Mouse (Mus musculus) CH12.LX (cell line): ENCODE results near the gene Tanc1. TPM values are rescaled to one million over a fixed set of nuclear protein-coding genes. Genes with fewer than 3 reads are reported as not detected.

ENCODE experiments used
- DNase-seq: peaks from one replicate; pipeline ENCODE4 v3.0.0-alpha.2; 2013; ENCODE audit errors: extremely low read depth
- H3K27ac ChIP-seq: 2 replicates; pipeline ENCODE4 v1.5.1; 2012; ENCODE audit warnings: low read depth, mild to moderate bottlenecking, control low read depth, moderate library complexity; ENCODE audit not compliant: insufficient read depth
- H3K27me3 ChIP-seq: replicated peaks from 2 replicates; pipeline ENCODE3; 2012; ENCODE audit warnings: inconsistent platforms
- H3K36me3 ChIP-seq, 2 experiments: replicated peaks in 1 of 2; 2 replicates each; pipeline versions ENCODE3 to v1.6.1; 2012; ENCODE audit warnings: inconsistent platforms in 1 of 2, low read length in 1 of 2, mild to moderate bottlenecking in 1 of 2, mixed read lengths in 1 of 2, moderate library complexity in 1 of 2; ENCODE audit not compliant: control insufficient read depth in 1 of 2, insufficient read depth in 1 of 2
- H3K4me1 ChIP-seq, 2 experiments: 2 replicates each; pipeline ENCODE4 v1.6.1; 2012; ENCODE audit warnings: inconsistent platforms in 1 of 2, moderate library complexity in 1 of 2; ENCODE audit not compliant: insufficient read depth in 2 of 2, control insufficient read depth in 1 of 2
- H3K4me2 ChIP-seq: 2 replicates; pipeline ENCODE4 v1.6.1; 2012; ENCODE audit warnings: low read depth, mild to moderate bottlenecking, control low read depth; ENCODE audit not compliant: poor library complexity, insufficient read depth, severe bottlenecking
- H3K4me3 ChIP-seq, 3 experiments: fragments of 150-350 bp in 1 of 3; sonication (generic) in 1 of 3; replicated peaks in 1 of 3; 2 replicates each; pipeline versions ENCODE3 to v1.5.1; 2011 to 2012; ENCODE audit warnings: low read depth in 2 of 3, low read length in 2 of 3, mild to moderate bottlenecking in 2 of 3, moderate library complexity in 2 of 3, control low read depth in 1 of 3, improper control_type of control experiment in 1 of 3, inconsistent platforms in 1 of 3, mixed read lengths in 1 of 3; ENCODE audit not compliant: poor library complexity in 1 of 3
- H3K79me2 ChIP-seq: replicated peaks from 2 replicates; pipeline ENCODE4 v1.6.1; 2012; ENCODE audit warnings: mild to moderate bottlenecking, moderate library complexity; ENCODE audit not compliant: control insufficient read depth, poor library complexity, insufficient read depth, severe bottlenecking; ENCODE audit errors: extremely low read depth
- H3K9ac ChIP-seq: 2 replicates; pipeline ENCODE4 v1.6.1; 2012; ENCODE audit warnings: low read depth, mild to moderate bottlenecking, control low read depth, moderate library complexity; ENCODE audit not compliant: insufficient read depth
- H3K9me3 ChIP-seq: replicated peaks from 2 replicates; pipeline ENCODE3; 2012; ENCODE audit warnings: low read length, inconsistent platforms, mixed read lengths
- BHLHE40 ChIP-seq: IDR thresholded peaks from 2 replicates; pipeline ENCODE4 v1.6.1; 2011; ENCODE audit warnings: mild to moderate bottlenecking, low read depth, low read length, improper control_type of control experiment
- CTCF ChIP-seq, 2 experiments: IDR thresholded peaks in 1 of 2; conservative IDR thresholded peaks in 1 of 2; 2 replicates each; pipeline ENCODE4 v1.5.1; 2011 to 2012; ENCODE audit warnings: low read depth in 2 of 2, low read length in 2 of 2, improper control_type of control experiment in 1 of 2, inconsistent platforms in 1 of 2, mild to moderate bottlenecking in 1 of 2, moderate library complexity in 1 of 2
- ELF1 ChIP-seq: IDR thresholded peaks from 2 replicates; pipeline ENCODE4 v1.6.1; 2014; ENCODE audit warnings: low read depth, mild to moderate bottlenecking, inconsistent platforms, low read length, improper control_type of control experiment
- ETS1 ChIP-seq: conservative IDR thresholded peaks from 2 replicates; pipeline ENCODE4 v1.6.1; 2012; ENCODE audit warnings: low read depth, mild to moderate bottlenecking, inconsistent platforms, low read length, improper control_type of control experiment, moderate library complexity
- GABPA ChIP-seq: IDR thresholded peaks from 2 replicates; pipeline ENCODE4 v1.6.1; 2012; ENCODE audit warnings: low read depth, low read length, improper control_type of control experiment, inconsistent platforms; ENCODE audit not compliant: insufficient replicate concordance
- KAT2A ChIP-seq: IDR thresholded peaks from 2 replicates; pipeline ENCODE4 v1.6.1; 2012; ENCODE audit warnings: low read length, improper control_type of control experiment, inconsistent platforms; ENCODE audit not compliant: insufficient replicate concordance
- MEF2A ChIP-seq: IDR thresholded peaks from 2 replicates; pipeline ENCODE4 v1.6.1; 2014; ENCODE audit warnings: low read depth, mild to moderate bottlenecking, inconsistent platforms, low read length, improper control_type of control experiment, borderline replicate concordance
- MXI1 ChIP-seq: IDR thresholded peaks from 2 replicates; pipeline ENCODE4 v1.6.1; 2011; ENCODE audit warnings: mild to moderate bottlenecking, low read depth, low read length, improper control_type of control experiment
- NRF1 ChIP-seq: IDR thresholded peaks from 2 replicates; pipeline ENCODE4 v1.6.1; 2014; ENCODE audit warnings: low read depth, mild to moderate bottlenecking, inconsistent platforms, low read length, improper control_type of control experiment, moderate library complexity
- PAX5 ChIP-seq: IDR thresholded peaks from 2 replicates; pipeline ENCODE4 v1.6.1; 2012; ENCODE audit warnings: low read length, inconsistent platforms, mixed read lengths
- UBTF ChIP-seq: IDR thresholded peaks from 2 replicates; pipeline ENCODE4 v1.6.1; 2012; ENCODE audit warnings: low read depth, mild to moderate bottlenecking, inconsistent platforms, low read length, improper control_type of control experiment, moderate library complexity
- USF2 ChIP-seq: conservative IDR thresholded peaks from 2 replicates; pipeline ENCODE4 v1.6.1; 2011; ENCODE audit warnings: low read depth, low read length, improper control_type of control experiment
- ZKSCAN1 ChIP-seq: IDR thresholded peaks from 2 replicates; pipeline ENCODE4 v1.6.1; 2012; ENCODE audit warnings: low read depth, inconsistent platforms, low read length, improper control_type of control experiment, borderline replicate concordance
- ZMIZ1 ChIP-seq: IDR thresholded peaks from 2 replicates; pipeline ENCODE4 v1.6.1; 2012; ENCODE audit warnings: low read depth, mild to moderate bottlenecking, inconsistent platforms, low read length, improper control_type of control experiment
- ZNF384 ChIP-seq: IDR thresholded peaks from 2 replicates; pipeline ENCODE4 v1.6.1; 2012; ENCODE audit warnings: low read depth, low read length, improper control_type of control experiment, inconsistent platforms
- dilution Hi-C: fragments of 300-500 bp; cut with MboI; formaldehyde crosslinking; loops from 2 replicates; pipeline ENCODE4 v1.14.3; 2020; ENCODE audit warnings: low sequenced_read_pairs; ENCODE audit not compliant: extremely low pct_unique_long_range_greater_than_20kb, extremely low pct_ligation_motif_present
- in situ Hi-C: fragments of 300-500 bp; cut with MboI; formaldehyde crosslinking; loops from 3 replicates; pipeline ENCODE4 v1.14.3; 2019; ENCODE audit warnings: low sequenced_read_pairs, low pct_ligation_motif_present, low pct_unique_long_range_greater_than_20kb, mixed read lengths
- polyA plus RNA-seq: library from polyadenylated mRNA; unstranded; fragments of >175 nt; gene quantifications from 2 replicates; pipeline ENCODE4 v1.2.1, GENCODE M21; 2012; ENCODE audit warnings: low read depth; ENCODE audit not compliant: insufficient read length
- total RNA-seq, 2 experiments: library from RNA; depleted of rRNA; stranded (reverse); fragments of 300-350 nt in 1 of 2; fragments of >200 nt in 1 of 2; gene quantifications; 2 replicates each; pipeline ENCODE4 v1.2.3; 2012 to 2014

The Tanc1 gene
- total and polyA plus RNA-seq, 3 experiments = 0.08 to 0.21 (median 0.08) TPM

DNA sequence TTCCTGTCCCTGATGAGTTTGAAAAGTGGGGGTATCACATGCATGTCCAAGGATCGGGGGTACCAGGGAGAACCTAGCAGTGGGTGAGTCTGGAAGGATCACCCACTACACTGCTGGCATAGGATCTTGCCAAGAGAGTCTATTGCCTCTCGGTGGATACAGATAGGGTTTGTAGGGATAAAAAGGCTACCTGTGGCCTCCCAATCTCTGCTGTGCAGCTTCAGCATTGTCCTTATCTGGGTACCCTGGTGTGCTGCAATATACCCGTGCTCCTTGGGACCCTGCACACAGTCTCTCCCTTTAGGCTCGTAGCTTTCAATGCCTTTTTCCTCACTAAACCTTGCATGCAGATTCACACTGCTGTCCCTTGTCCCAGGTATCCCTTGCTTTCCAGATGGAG is 196.8 kb downstream of the Tanc1 start:
- H3K27ac ChIP-seq = no peak overlapping the region
- H3K36me3 ChIP-seq = no peaks in the 10 kb centered on the region
- dilution Hi-C loops (no loop called here), in situ Hi-C loops (loop anchor here (10.0 kb wide), 1 partner anchor 626 kb away; no protein-coding TSS in a partner anchor)
- no peak overlapping the region for H3K4me2 ChIP-seq
- no peak for DNase-seq
- no peaks in the 10 kb centered on the region for H3K9me3 ChIP-seq
- H3K27me3 ChIP-seq = no peaks in the 10 kb centered on the region
- H3K4me1 ChIP-seq = no peaks in the 10 kb centered on the region
- no peaks in the 10 kb centered on the region for H3K79me2 ChIP-seq
- H3K9ac ChIP-seq = no peak overlapping the region
- H3K4me3 ChIP-seq = no peak overlapping the region
- TF ChIP-seq MXI1 (no peak), GABPA (no peak), UBTF (no peak), BHLHE40 (no peak), KAT2A (no peak), ZMIZ1 (no peak), ETS1 (no peak), ZNF384 (no peak), CTCF (conservative IDR thresholded peaks at IDR 0.05 in 1 of 2, IDR thresholded peaks at IDR 0.05 in 1 of 2; ENCODE audit: low read depth in 2 of 2, low read length in 2 of 2) (no peak), ELF1 (no peak), ZKSCAN1 (no peak), MEF2A (no peak), PAX5 (no peak)

DNA sequence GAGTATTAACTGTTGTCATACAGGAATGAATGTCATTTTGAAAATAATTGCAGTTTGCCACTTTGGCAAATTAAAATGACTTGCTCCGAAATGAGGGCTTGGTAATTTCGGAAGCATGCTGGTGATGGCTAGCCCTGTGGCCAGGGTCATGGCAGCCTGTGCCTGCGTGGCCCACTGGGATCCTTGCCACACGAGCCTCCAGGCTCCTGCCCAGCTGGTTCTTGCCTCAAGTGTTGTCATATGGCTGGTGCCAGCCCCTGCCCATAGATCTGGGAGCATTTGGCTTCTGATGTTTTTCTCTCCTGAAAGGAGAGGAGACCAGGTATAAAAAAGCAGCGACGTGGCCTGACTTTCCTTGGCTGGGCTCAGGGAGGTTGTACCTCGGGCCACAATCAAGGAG is 198.2 kb downstream of the Tanc1 start:
- TF ChIP-seq USF2 (no peak), NRF1 (no peak)
- TF ChIP-seq, all 38 proteins: peak for 0
- Histone ChIP-seq H3K9ac (no peak overlapping the region), H3K36me3 (no peaks in the 10 kb centered on the region), H3K27ac (no peak overlapping the region), H3K4me2 (no peak overlapping the region), H3K27me3 (no peaks in the 10 kb centered on the region), H3K9me3 (no peaks in the 10 kb centered on the region), H3K4me3 (no peak overlapping the region), H3K79me2 (no peaks in the 10 kb centered on the region), H3K4me1 (no peaks in the 10 kb centered on the region)
- dilution Hi-C loops = no loop called here
- no peak for DNase-seq
- in situ Hi-C loops = no loop called here
